Mouse (Mus musculus): Measurements from ENCODE around the gene Dcaf6.

GRCm38 (mm10) chr1:165304341-165304740 lies 155.9 kb downstream of the Dcaf6 start:
- TF ChIP-seq CTCF (IDR thresholded peaks at IDR 0.05; ENCODE audit: borderline replicate concordance, insufficient read depth, low read length) (no peak), POLR2A (IDR thresholded peaks at IDR 0.05; ENCODE audit: low read depth, low read length) (no peak)

Data from embryonic fibroblast, embryonic 13.5 days (primary cell).